Mouse (Mus musculus): ENCODE measurements at regions not wholly inside any gene's neighbourhood (a gene's known extent, or its start where the extent isn't known, plus 50 kb on each side); places are given as distances from the start of the nearest gene placed in this dataset.

DNA sequence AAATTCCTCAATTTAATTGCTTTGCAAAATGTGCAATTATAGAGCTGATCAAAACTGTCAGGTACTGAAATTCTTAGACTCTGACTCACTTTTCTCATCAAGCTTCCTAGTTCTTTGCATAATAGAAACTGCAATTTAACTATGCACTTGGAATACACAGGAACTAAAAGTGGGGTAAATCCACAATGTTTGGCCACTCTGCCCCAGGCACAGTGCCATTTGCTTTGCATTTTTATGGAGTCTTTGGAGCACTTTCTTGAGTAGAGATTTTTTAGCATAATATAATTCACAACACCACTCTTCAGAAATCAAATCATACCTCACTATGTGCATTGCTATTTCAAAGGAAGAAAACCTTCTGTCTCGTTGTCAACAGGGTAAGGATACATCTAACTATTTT is 414.5 kb upstream of the A730009L09Rik start:
- no peak for DNase-seq
- intact Hi-C loops (cut with DNase I): no loop called here

DNA sequence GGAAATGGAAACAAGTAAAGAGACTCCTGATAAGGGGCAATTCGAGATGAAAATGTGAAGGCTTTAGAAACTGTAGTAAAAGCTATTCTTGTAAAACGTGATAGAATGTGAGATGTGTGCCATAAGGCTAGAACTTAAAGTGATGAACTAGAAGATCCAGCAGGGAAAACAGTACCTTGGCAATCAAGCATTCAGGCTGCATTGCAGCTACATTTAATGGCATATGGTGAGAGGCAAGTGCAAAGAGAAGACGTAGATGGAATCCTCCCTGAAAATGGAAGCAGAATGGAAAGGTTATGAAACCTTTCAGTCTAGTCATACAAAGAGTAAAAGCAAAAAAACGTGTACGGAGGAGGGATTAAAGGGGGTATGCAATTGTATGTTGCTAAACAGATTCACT is 403.3 kb upstream of the A730009L09Rik start:
- no peak for DNase-seq
- intact Hi-C loops (cut with DNase I): no loop called here

DNA sequence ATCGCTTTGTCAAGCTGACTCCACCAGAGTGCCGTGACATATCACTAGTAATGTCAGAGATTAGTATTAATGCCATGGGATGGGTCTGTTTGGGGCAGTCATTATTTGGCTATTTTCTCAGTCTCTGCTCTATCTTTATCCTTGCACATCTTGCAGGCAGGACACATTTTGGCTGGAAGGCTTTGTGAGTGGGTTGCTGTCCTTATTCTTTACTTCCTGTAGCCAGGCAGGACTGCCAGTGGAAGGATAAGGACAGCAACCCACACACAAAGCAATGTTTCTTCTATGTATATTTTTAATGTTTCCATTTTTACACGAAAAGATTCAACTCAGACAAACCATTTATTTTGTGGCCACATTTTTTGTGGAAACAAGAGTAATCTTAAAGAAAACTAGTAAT is 397.4 kb upstream of the A730009L09Rik start:
- DNase-seq: no peak
- intact Hi-C loops (cut with DNase I): no loop called here

DNA sequence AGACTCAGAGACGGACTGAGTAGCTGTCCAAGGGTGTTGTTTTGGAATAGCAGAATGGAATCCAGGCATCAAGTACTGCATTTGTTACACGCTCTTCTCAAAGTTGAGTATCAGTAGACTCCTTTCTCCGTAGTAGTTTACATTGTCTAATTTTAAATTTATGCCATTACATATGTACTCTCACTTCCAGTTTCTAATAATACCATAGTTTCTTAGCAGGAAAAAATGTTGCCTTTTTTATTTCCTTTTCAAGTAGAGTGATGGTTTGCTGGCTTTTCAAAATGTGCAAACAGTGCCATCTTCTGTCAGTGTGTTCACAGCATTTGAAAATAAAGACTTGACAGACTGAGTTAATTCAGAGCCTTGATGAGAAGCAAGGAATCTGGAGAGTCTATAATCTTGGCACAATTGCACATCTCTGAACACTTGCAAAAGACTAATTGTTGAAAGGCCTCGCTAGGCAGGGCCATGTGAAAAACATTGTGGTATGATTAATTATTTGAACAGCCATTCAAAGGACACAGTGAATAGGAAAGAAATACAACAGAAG is 379.2 kb upstream of the A730009L09Rik start:
- intact Hi-C loops (cut with DNase I): loop anchor here (10.0 kb wide), 1 partner anchor 1611 kb away; no protein-coding TSS in a partner anchor
- peak; percentile 6 for DNase-seq

DNA sequence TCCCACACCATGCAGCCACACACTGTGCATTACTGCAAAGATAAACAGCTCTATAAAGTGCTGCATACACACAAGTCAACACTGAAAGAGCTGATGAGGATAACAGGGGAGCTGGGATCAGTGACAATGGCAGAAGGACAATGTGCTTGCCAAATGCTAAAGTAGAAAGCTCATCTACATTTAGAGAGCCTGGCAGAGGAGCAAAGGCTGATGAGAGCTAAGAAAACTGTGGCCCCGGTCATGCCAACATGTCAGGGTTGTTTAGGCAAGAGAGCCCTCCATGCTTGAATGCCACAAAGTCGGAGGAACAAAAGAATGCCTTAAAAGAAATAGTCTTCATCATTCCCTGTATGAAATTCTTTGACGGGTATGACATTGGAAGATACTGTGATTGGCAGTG is 363.0 kb upstream of the A730009L09Rik start:
- DNase-seq: peak; percentile 51
- intact Hi-C loops (cut with DNase I): no loop called here

- DNase-seq: no peak
- intact Hi-C loops (cut with DNase I): no loop called here
Observed at GRCm38 (mm10) chr16:84172080-84172479, 342.8 kb upstream of the A730009L09Rik start.
